Mouse (Mus musculus) heart, embryonic 13.5 days (tissue): ENCODE data around the gene Tomm20. TPM values are rescaled to one million over a fixed set of nuclear protein-coding genes. Genes with fewer than 3 reads are reported as not detected.

Source experiments
- ATAC-seq: fragments of 200-750 bp; cut with Nextera tagmentation; 2 replicates; pipeline ENCODE4 v1.8.0; 2017; ENCODE audit warnings: moderate TSS enrichment; ENCODE audit not compliant: insufficient number of reproducible peaks, low FRiP score, low TSS enrichment; ENCODE audit errors: extremely low read depth
- H3K27ac ChIP-seq: fragments of 300-500 bp; sonication (generic); replicated peaks from 2 replicates; pipeline ENCODE4 v1.5.1; 2015; ENCODE audit warnings: moderate library complexity, mild to moderate bottlenecking, inconsistent platforms
- H3K27me3 ChIP-seq: fragments of 300-500 bp; sonication (generic); replicated peaks from 2 replicates; pipeline ENCODE4 v1.6.1; 2015; ENCODE audit warnings: mild to moderate bottlenecking, inconsistent platforms
- H3K36me3 ChIP-seq: fragments of 300-500 bp; sonication (generic); 2 replicates; pipeline ENCODE4 v1.6.1; 2015; ENCODE audit warnings: mild to moderate bottlenecking, inconsistent platforms
- H3K4me1 ChIP-seq: fragments of 300-500 bp; sonication (generic); 2 replicates; pipeline ENCODE4 v1.6.1; 2015; ENCODE audit warnings: inconsistent platforms
- H3K4me2 ChIP-seq: fragments of 300-500 bp; sonication (generic); 2 replicates; pipeline ENCODE4 v1.6.1; 2015; ENCODE audit warnings: inconsistent platforms, mild to moderate bottlenecking, moderate library complexity
- H3K4me3 ChIP-seq: fragments of 300-500 bp; sonication (generic); 2 replicates; pipeline ENCODE4 v1.5.1; 2015; ENCODE audit warnings: moderate library complexity, mild to moderate bottlenecking, inconsistent platforms
- H3K9ac ChIP-seq: fragments of 300-500 bp; sonication (generic); 2 replicates; pipeline ENCODE4 v1.6.1; 2015; ENCODE audit warnings: inconsistent platforms, mild to moderate bottlenecking, moderate library complexity
- H3K9me3 ChIP-seq: fragments of 300-500 bp; sonication (generic); 2 replicates; pipeline ENCODE4 v1.6.1; 2016; ENCODE audit warnings: inconsistent platforms
- WGBS: fragments of 180-500 bp; shearing (Covaris S2); methylation state at CpG from one replicate; pipeline ENCODE4 v1.1.7; 2015; ENCODE audit warnings: mixed read lengths; 5-methylcytosine and 5-hydroxymethylcytosine counted together
- polyA plus RNA-seq: library from polyadenylated mRNA; unstranded; fragments of >200 nt; fragmentation: Nextera tagmentation; extraction: Ambion mirVana; gene quantifications from 2 replicates; pipeline ENCODE4 v1.2.1, GENCODE M21; 2015

Tomm20 gene
- polyA plus RNA-seq, 1 experiment from 2014 or later: 172 TPM

GRCm38 (mm10) chr8:126975706-126976105 is 30.1 kb upstream of the Tomm20 start:
- peaks cover 14% of the 10 kb centered on the region; the same call in 1 of the 2 replicates for H3K4me1 ChIP-seq
- WGBS: 23% methylated on average over 1 of the region's 1 CpGs
- no peak overlapping the region for H3K9ac ChIP-seq
- no peaks in the 10 kb centered on the region for H3K36me3 ChIP-seq
- H3K4me3 ChIP-seq: no peak overlapping the region
- ATAC-seq: no peak
- H3K9me3 ChIP-seq: no peaks in the 10 kb centered on the region
- peaks cover 19% of the 10 kb centered on the region for H3K27me3 ChIP-seq
- H3K4me2 ChIP-seq: no peak overlapping the region
- H3K27ac ChIP-seq: no peak overlapping the region

GRCm38 (mm10) chr8:126974511-126974910 is 28.9 kb upstream of the Tomm20 start:
- Histone ChIP-seq H3K27me3 (peaks cover 19% of the 10 kb centered on the region), H3K4me2 (no peak overlapping the region), H3K36me3 (no peaks in the 10 kb centered on the region), H3K9ac (no peak overlapping the region), H3K4me1 (peaks cover 21% of the 10 kb centered on the region), H3K27ac (no peak overlapping the region), H3K4me3 (no peak overlapping the region), H3K9me3 (no peaks in the 10 kb centered on the region)
- WGBS: 72% methylated on average over 4 of the region's 4 CpGs
- no peak for ATAC-seq

GRCm38 (mm10) chr8:126973686-126974265 is 28.1 kb upstream of the Tomm20 start:
- no peak overlapping the region for H3K4me2 ChIP-seq

GRCm38 (mm10) chr8:126972649-126973048 is 27.0 kb upstream of the Tomm20 start:
- no peaks in the 10 kb centered on the region for H3K9me3 ChIP-seq
- ATAC-seq: no peak
- no peak overlapping the region for H3K9ac ChIP-seq
- WGBS: 68% methylated on average over 2 of the region's 2 CpGs
- no peak overlapping the region for H3K4me2 ChIP-seq
- no peak overlapping the region for H3K27ac ChIP-seq
- no peak overlapping the region for H3K4me3 ChIP-seq
- peaks cover 15% of the 10 kb centered on the region for H3K4me1 ChIP-seq
- peaks cover 17% of the 10 kb centered on the region for H3K36me3 ChIP-seq
- H3K27me3 ChIP-seq: peaks cover 14% of the 10 kb centered on the region

More at GRCm38 (mm10) chr8:126973686-126974265, 28.1 kb upstream of the Tomm20 start:
- 64% methylated on average over 9 of the region's 9 CpGs for WGBS
- H3K27me3 ChIP-seq: peaks cover 19% of the 10 kb centered on the region
- H3K27ac ChIP-seq: no peak overlapping the region
- H3K36me3 ChIP-seq: peaks cover 6% of the 10 kb centered on the region
- ATAC-seq: no peak
- H3K4me1 ChIP-seq: peaks cover 17% of the 10 kb centered on the region
- H3K9me3 ChIP-seq: no peaks in the 10 kb centered on the region
- no peak overlapping the region for H3K9ac ChIP-seq
- no peak overlapping the region for H3K4me3 ChIP-seq

- no peak overlapping the region for H3K4me3 ChIP-seq
- 86% methylated on average over 2 of the region's 2 CpGs for WGBS
- no peak for ATAC-seq
- H3K9me3 ChIP-seq: no peaks in the 10 kb centered on the region
- H3K27ac ChIP-seq: no peak overlapping the region
- peaks cover 11% of the 10 kb centered on the region for H3K27me3 ChIP-seq
- H3K36me3 ChIP-seq: peaks cover 22% of the 10 kb centered on the region
- H3K4me2 ChIP-seq: peak overlapping the region; percentile 88; the same call in 1 of the 2 replicates
- no peak overlapping the region for H3K9ac ChIP-seq
- H3K4me1 ChIP-seq: peaks cover 15% of the 10 kb centered on the region
Observed at GRCm38 (mm10) chr8:126972102-126972501, 26.5 kb upstream of the Tomm20 start.

GRCm38 (mm10) chr8:126971314-126971664 is 25.6 kb upstream of the Tomm20 start:
- 12% methylated on average over 13 of the region's 13 CpGs for WGBS
- H3K4me3 ChIP-seq: peak overlapping the region; percentile 76
- peak overlapping the region; percentile 63 for H3K27ac ChIP-seq
- H3K27me3 ChIP-seq: peaks cover 4% of the 10 kb centered on the region
- no peaks in the 10 kb centered on the region for H3K9me3 ChIP-seq
- H3K9ac ChIP-seq: peak overlapping the region; percentile 85
- no peak for ATAC-seq
- H3K4me2 ChIP-seq: peak overlapping the region; percentile 88
- H3K36me3 ChIP-seq: peaks cover 30% of the 10 kb centered on the region
- peaks cover 15% of the 10 kb centered on the region for H3K4me1 ChIP-seq

GRCm38 (mm10) chr8:126970579-126971313 is 25.1 kb upstream of the Tomm20 start, which contains the start of gene Rbm34:
TSS of gene Rbm34 (minus strand) at chr8:126971071.
- Histone ChIP-seq H3K9ac (peak within 1 kb of the TSS; percentile 85), H3K9me3 (no peaks in the 10 kb centered on the region), H3K36me3 (peaks cover 36% of the 10 kb centered on the region), H3K27ac (peak within 1 kb of the TSS; percentile 63), H3K27me3 (no peaks in the 10 kb centered on the region), H3K4me3 (peak within 1 kb of the TSS; percentile 76), H3K4me1 (peaks cover 15% of the 10 kb centered on the region), H3K4me2 (peak within 1 kb of the TSS; percentile 88)
- WGBS: 1% methylated on average over 49 of the region's 50 CpGs
- peak; percentile 90 for ATAC-seq

GRCm38 (mm10) chr8:126969546-126969945 is 23.9 kb upstream of the Tomm20 start:
- no peak overlapping the region for H3K4me3 ChIP-seq
- no peak for ATAC-seq
- WGBS: 81% methylated on average over 1 of the region's 1 CpGs
- peaks cover 48% of the 10 kb centered on the region for H3K36me3 ChIP-seq
- H3K4me2 ChIP-seq: no peak overlapping the region; the same call in 1 of the 2 replicates
- H3K27me3 ChIP-seq: no peaks in the 10 kb centered on the region
- H3K27ac ChIP-seq: no peak overlapping the region
- peaks cover 15% of the 10 kb centered on the region for H3K4me1 ChIP-seq
- H3K9me3 ChIP-seq: no peaks in the 10 kb centered on the region
- no peak overlapping the region for H3K9ac ChIP-seq

- ATAC-seq: no peak
- Histone ChIP-seq H3K4me2 (no peak overlapping the region), H3K4me3 (no peak overlapping the region), H3K36me3 (peaks cover 57% of the 10 kb centered on the region), H3K9me3 (no peaks in the 10 kb centered on the region), H3K9ac (no peak overlapping the region), H3K27ac (no peak overlapping the region), H3K27me3 (no peaks in the 10 kb centered on the region), H3K4me1 (peaks cover 15% of the 10 kb centered on the region)
- WGBS: 92% methylated on average over 6 of the region's 6 CpGs
Observed at GRCm38 (mm10) chr8:126968107-126968506, 22.5 kb upstream of the Tomm20 start.

GRCm38 (mm10) chr8:126965246-126965645 is 19.6 kb upstream of the Tomm20 start:
- 82% methylated on average over 6 of the region's 6 CpGs for WGBS
- Histone ChIP-seq H3K9me3 (no peaks in the 10 kb centered on the region), H3K4me1 (peaks cover 9% of the 10 kb centered on the region), H3K36me3 (peaks cover 84% of the 10 kb centered on the region), H3K9ac (no peak overlapping the region), H3K4me3 (no peak overlapping the region), H3K27ac (no peak overlapping the region), H3K27me3 (no peaks in the 10 kb centered on the region), H3K4me2 (no peak overlapping the region)
- no peak for ATAC-seq

- ATAC-seq: no peak
- peaks cover 91% of the 10 kb centered on the region for H3K36me3 ChIP-seq
- 83% methylated on average over 1 of the region's 1 CpGs for WGBS
Observed at GRCm38 (mm10) chr8:126962871-126963270, 17.2 kb upstream of the Tomm20 start.

More at GRCm38 (mm10) chr8:126962871-126963270, 17.2 kb upstream of the Tomm20 start:
- Histone ChIP-seq H3K9me3 (no peaks in the 10 kb centered on the region), H3K4me2 (no peak overlapping the region), H3K27me3 (no peaks in the 10 kb centered on the region), H3K4me3 (no peak overlapping the region), H3K4me1 (no peaks in the 10 kb centered on the region), H3K9ac (no peak overlapping the region), H3K27ac (no peak overlapping the region)
